Mouse (Mus musculus) CH12.LX (cell line): ENCODE data around the gene Olfr1143. TPM values are rescaled to one million over a fixed set of nuclear protein-coding genes. Genes with fewer than 3 reads are reported as not detected.

ENCODE experiments used
- DNase-seq: peaks from one replicate; pipeline ENCODE4 v3.0.0-alpha.2; 2013; ENCODE audit errors: extremely low read depth
- H3K27ac ChIP-seq: 2 replicates; pipeline ENCODE4 v1.5.1; 2012; ENCODE audit warnings: low read depth, mild to moderate bottlenecking, control low read depth, moderate library complexity; ENCODE audit not compliant: insufficient read depth
- H3K27me3 ChIP-seq: replicated peaks from 2 replicates; pipeline ENCODE3; 2012; ENCODE audit warnings: inconsistent platforms
- H3K36me3 ChIP-seq, 2 experiments: replicated peaks in 1 of 2; 2 replicates each; pipeline versions ENCODE3 to v1.6.1; 2012; ENCODE audit warnings: inconsistent platforms in 1 of 2, low read length in 1 of 2, mild to moderate bottlenecking in 1 of 2, mixed read lengths in 1 of 2, moderate library complexity in 1 of 2; ENCODE audit not compliant: control insufficient read depth in 1 of 2, insufficient read depth in 1 of 2
- H3K4me1 ChIP-seq, 2 experiments: 2 replicates each; pipeline ENCODE4 v1.6.1; 2012; ENCODE audit warnings: inconsistent platforms in 1 of 2, moderate library complexity in 1 of 2; ENCODE audit not compliant: insufficient read depth in 2 of 2, control insufficient read depth in 1 of 2
- H3K4me2 ChIP-seq: 2 replicates; pipeline ENCODE4 v1.6.1; 2012; ENCODE audit warnings: low read depth, mild to moderate bottlenecking, control low read depth; ENCODE audit not compliant: poor library complexity, insufficient read depth, severe bottlenecking
- H3K4me3 ChIP-seq, 3 experiments: fragments of 150-350 bp in 1 of 3; sonication (generic) in 1 of 3; replicated peaks in 1 of 3; 2 replicates each; pipeline versions ENCODE3 to v1.5.1; 2011 to 2012; ENCODE audit warnings: low read depth in 2 of 3, low read length in 2 of 3, mild to moderate bottlenecking in 2 of 3, moderate library complexity in 2 of 3, control low read depth in 1 of 3, improper control_type of control experiment in 1 of 3, inconsistent platforms in 1 of 3, mixed read lengths in 1 of 3; ENCODE audit not compliant: poor library complexity in 1 of 3
- H3K79me2 ChIP-seq: replicated peaks from 2 replicates; pipeline ENCODE4 v1.6.1; 2012; ENCODE audit warnings: mild to moderate bottlenecking, moderate library complexity; ENCODE audit not compliant: control insufficient read depth, poor library complexity, insufficient read depth, severe bottlenecking; ENCODE audit errors: extremely low read depth
- H3K9ac ChIP-seq: 2 replicates; pipeline ENCODE4 v1.6.1; 2012; ENCODE audit warnings: low read depth, mild to moderate bottlenecking, control low read depth, moderate library complexity; ENCODE audit not compliant: insufficient read depth
- H3K9me3 ChIP-seq: replicated peaks from 2 replicates; pipeline ENCODE3; 2012; ENCODE audit warnings: low read length, inconsistent platforms, mixed read lengths
- CHD1 ChIP-seq: IDR thresholded peaks from 2 replicates; pipeline ENCODE4 v1.6.1; 2012; ENCODE audit warnings: low read depth, low read length, improper control_type of control experiment, inconsistent platforms
- CTCF ChIP-seq, 2 experiments: IDR thresholded peaks in 1 of 2; conservative IDR thresholded peaks in 1 of 2; 2 replicates each; pipeline ENCODE4 v1.5.1; 2011 to 2012; ENCODE audit warnings: low read depth in 2 of 2, low read length in 2 of 2, improper control_type of control experiment in 1 of 2, inconsistent platforms in 1 of 2, mild to moderate bottlenecking in 1 of 2, moderate library complexity in 1 of 2
- E2F4 ChIP-seq: IDR thresholded peaks from 2 replicates; pipeline ENCODE4 v1.6.1; 2011; ENCODE audit warnings: low read depth, low read length, improper control_type of control experiment; ENCODE audit not compliant: insufficient replicate concordance
- ETS1 ChIP-seq: conservative IDR thresholded peaks from 2 replicates; pipeline ENCODE4 v1.6.1; 2012; ENCODE audit warnings: low read depth, mild to moderate bottlenecking, inconsistent platforms, low read length, improper control_type of control experiment, moderate library complexity
- GABPA ChIP-seq: IDR thresholded peaks from 2 replicates; pipeline ENCODE4 v1.6.1; 2012; ENCODE audit warnings: low read depth, low read length, improper control_type of control experiment, inconsistent platforms; ENCODE audit not compliant: insufficient replicate concordance
- IRF4 ChIP-seq: IDR thresholded peaks from 2 replicates; pipeline ENCODE4 v1.6.1; 2014; ENCODE audit warnings: low read depth, mild to moderate bottlenecking, inconsistent platforms, low read length, improper control_type of control experiment
- KAT2A ChIP-seq: IDR thresholded peaks from 2 replicates; pipeline ENCODE4 v1.6.1; 2012; ENCODE audit warnings: low read length, improper control_type of control experiment, inconsistent platforms; ENCODE audit not compliant: insufficient replicate concordance
- MAX ChIP-seq: IDR thresholded peaks from 2 replicates; pipeline ENCODE4 v1.6.1; 2011; ENCODE audit warnings: low read length, improper control_type of control experiment
- MAZ ChIP-seq: IDR thresholded peaks from 2 replicates; pipeline ENCODE4 v1.6.1; 2012; ENCODE audit warnings: low read depth, mild to moderate bottlenecking, inconsistent platforms, low read length, improper control_type of control experiment, moderate library complexity
- MXI1 ChIP-seq: IDR thresholded peaks from 2 replicates; pipeline ENCODE4 v1.6.1; 2011; ENCODE audit warnings: mild to moderate bottlenecking, low read depth, low read length, improper control_type of control experiment
- MYC ChIP-seq: IDR thresholded peaks from 2 replicates; pipeline ENCODE4 v1.6.1; 2011; ENCODE audit warnings: low read depth, mild to moderate bottlenecking, improper control_type of control experiment, low read length
- NELFE ChIP-seq: IDR thresholded peaks from 2 replicates; pipeline ENCODE4 v1.6.1; 2011; ENCODE audit warnings: low read depth, low read length, improper control_type of control experiment
- POLR2A ChIP-seq: IDR thresholded peaks from 2 replicates; pipeline ENCODE4 v1.6.1; 2011; ENCODE audit warnings: low read depth, mild to moderate bottlenecking, improper control_type of control experiment, low read length
- POLR2AphosphoS2 ChIP-seq: IDR thresholded peaks from 2 replicates; pipeline ENCODE4 v1.6.1; 2011; ENCODE audit warnings: low read depth, low read length, improper control_type of control experiment
- RAD21 ChIP-seq: IDR thresholded peaks from 2 replicates; pipeline ENCODE4 v1.6.1; 2011; ENCODE audit warnings: low read depth, mild to moderate bottlenecking, low read length, improper control_type of control experiment, moderate library complexity
- RCOR1 ChIP-seq: conservative IDR thresholded peaks from 2 replicates; pipeline ENCODE4 v1.6.1; 2012; ENCODE audit warnings: low read depth, mild to moderate bottlenecking, inconsistent platforms, low read length, improper control_type of control experiment
- SMC3 ChIP-seq: IDR thresholded peaks from 2 replicates; pipeline ENCODE4 v1.6.1; 2011; ENCODE audit warnings: low read depth, low read length, improper control_type of control experiment
- TBP ChIP-seq: conservative IDR thresholded peaks from 2 replicates; pipeline ENCODE4 v1.6.1; 2011; ENCODE audit warnings: low read depth, low read length, improper control_type of control experiment
- UBTF ChIP-seq: IDR thresholded peaks from 2 replicates; pipeline ENCODE4 v1.6.1; 2012; ENCODE audit warnings: low read depth, mild to moderate bottlenecking, inconsistent platforms, low read length, improper control_type of control experiment, moderate library complexity
- USF1 ChIP-seq: IDR thresholded peaks from 2 replicates; pipeline ENCODE4 v1.6.1; 2014; ENCODE audit warnings: low read depth, mild to moderate bottlenecking, inconsistent platforms, low read length, improper control_type of control experiment
- USF2 ChIP-seq: conservative IDR thresholded peaks from 2 replicates; pipeline ENCODE4 v1.6.1; 2011; ENCODE audit warnings: low read depth, low read length, improper control_type of control experiment
- ZC3H11A ChIP-seq: IDR thresholded peaks from 2 replicates; pipeline ENCODE4 v1.6.1; 2012; ENCODE audit warnings: low read depth, mild to moderate bottlenecking, inconsistent platforms, low read length, improper control_type of control experiment
- ZMIZ1 ChIP-seq: IDR thresholded peaks from 2 replicates; pipeline ENCODE4 v1.6.1; 2012; ENCODE audit warnings: low read depth, mild to moderate bottlenecking, inconsistent platforms, low read length, improper control_type of control experiment
- ZNF384 ChIP-seq: IDR thresholded peaks from 2 replicates; pipeline ENCODE4 v1.6.1; 2012; ENCODE audit warnings: low read depth, low read length, improper control_type of control experiment, inconsistent platforms
- dilution Hi-C: fragments of 300-500 bp; cut with MboI; formaldehyde crosslinking; loops from 2 replicates; pipeline ENCODE4 v1.14.3; 2020; ENCODE audit warnings: low sequenced_read_pairs; ENCODE audit not compliant: extremely low pct_unique_long_range_greater_than_20kb, extremely low pct_ligation_motif_present
- in situ Hi-C: fragments of 300-500 bp; cut with MboI; formaldehyde crosslinking; loops from 3 replicates; pipeline ENCODE4 v1.14.3; 2019; ENCODE audit warnings: low sequenced_read_pairs, low pct_ligation_motif_present, low pct_unique_long_range_greater_than_20kb, mixed read lengths
- polyA plus RNA-seq: library from polyadenylated mRNA; unstranded; fragments of >175 nt; gene quantifications from 2 replicates; pipeline ENCODE4 v1.2.1, GENCODE M21; 2012; ENCODE audit warnings: low read depth; ENCODE audit not compliant: insufficient read length
- total RNA-seq, 2 experiments: library from RNA; depleted of rRNA; stranded (reverse); fragments of 300-350 nt in 1 of 2; fragments of >200 nt in 1 of 2; gene quantifications; 2 replicates each; pipeline ENCODE4 v1.2.3; 2012 to 2014

The Olfr1143 gene
- total RNA-seq (2012; rRNA removed): not detected in 2 replicates
- not detected in 2 replicates for total RNA-seq (2014; rRNA removed)
- not detected in 2 replicates for polyA plus RNA-seq

DNA sequence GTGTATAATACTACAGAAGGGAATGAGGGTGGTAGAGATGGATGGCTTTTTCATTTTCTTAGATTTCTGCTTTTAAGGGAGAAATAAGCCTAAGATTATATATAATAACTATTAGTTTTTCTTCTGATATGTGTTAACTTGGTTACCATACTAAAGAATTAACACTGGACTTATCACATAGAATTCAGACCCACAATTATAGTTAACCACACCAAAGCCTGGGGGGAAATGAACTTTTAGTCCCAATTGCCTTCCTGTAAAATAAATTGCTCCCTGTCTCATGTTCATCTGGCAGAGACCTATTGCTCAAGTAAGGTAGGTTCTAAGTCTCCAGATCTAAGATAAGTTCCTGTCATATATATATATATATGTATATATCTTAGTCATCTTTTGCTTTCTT is at the start of gene Olfr1143:
Gene Olfr1143, plus strand, starts transcription at position 301 of the 400 bp plus-strand sequence.
- Histone ChIP-seq H3K4me3 (no peak within 1 kb of the TSS), H3K4me2 (no peak within 1 kb of the TSS), H3K36me3 (no peaks in the 10 kb centered on the region), H3K79me2 (no peaks in the 10 kb centered on the region), H3K27me3 (no peaks in the 10 kb centered on the region), H3K4me1 (no peaks in the 10 kb centered on the region), H3K9me3 (peaks cover 9% of the 10 kb centered on the region)
- DNase-seq: no peak
- no peak for TF ChIP-seq USF1
- no peak for TF ChIP-seq SMC3
- TF ChIP-seq ETS1: no peak
- no peak for TF ChIP-seq E2F4
- TF ChIP-seq ZNF384: no peak
- TF ChIP-seq GABPA: no peak
- TF ChIP-seq MYC: no peak
- no peak for TF ChIP-seq ZMIZ1
- TF ChIP-seq ZC3H11A: no peak
- TF ChIP-seq CHD1: no peak
- no peak for TF ChIP-seq KAT2A
- no peak for TF ChIP-seq TBP
- TF ChIP-seq RAD21: no peak
- TF ChIP-seq IRF4: no peak
- TF ChIP-seq USF2: no peak
- no peak for TF ChIP-seq NELFE
- TF ChIP-seq UBTF: no peak
- no peak for TF ChIP-seq MAZ
- no peak for TF ChIP-seq RCOR1
- TF ChIP-seq, all 38 proteins: peak for 0
- Histone ChIP-seq H3K27ac (no peak within 1 kb of the TSS), H3K9ac (no peak within 1 kb of the TSS)
- dilution Hi-C loops: no loop called here
- in situ Hi-C loops: no loop called here

DNA sequence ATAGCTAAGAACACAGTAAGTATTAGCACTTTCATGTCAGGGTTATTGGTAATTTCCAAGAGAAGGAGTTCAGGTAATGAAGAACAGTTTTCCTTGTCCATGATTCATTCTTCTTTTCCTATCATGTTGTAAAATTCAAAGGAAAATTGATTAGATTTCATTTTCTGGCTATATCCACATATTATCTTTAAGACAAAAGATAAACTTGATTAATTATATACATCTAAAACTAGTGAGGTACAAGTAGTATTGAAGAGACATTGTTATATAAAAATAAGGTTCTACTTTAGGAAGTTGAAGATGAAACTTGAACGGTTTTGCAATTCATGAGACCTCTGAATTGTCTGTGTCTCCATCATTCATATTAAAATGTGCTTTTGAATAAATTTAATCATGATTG is 46.5 kb upstream of the Olfr1143 start, which contains the start of gene Olfr1141:
Gene Olfr1141, minus strand, starts transcription at position 101 of the 400 bp plus-strand sequence.
- Histone ChIP-seq H3K27me3 (no peaks in the 10 kb centered on the region), H3K4me1 (no peaks in the 10 kb centered on the region), H3K9ac (no peak within 1 kb of the TSS), H3K4me3 (no peak within 1 kb of the TSS), H3K9me3 (peaks cover 11% of the 10 kb centered on the region), H3K36me3 (no peaks in the 10 kb centered on the region), H3K27ac (no peak within 1 kb of the TSS), H3K79me2 (no peaks in the 10 kb centered on the region), H3K4me2 (no peak within 1 kb of the TSS)
- in situ Hi-C loops: no loop called here
- dilution Hi-C loops: no loop called here
- DNase-seq: no peak
- no peak for TF ChIP-seq MAX
- TF ChIP-seq E2F4: no peak
- no peak for TF ChIP-seq POLR2AphosphoS2
- no peak for TF ChIP-seq POLR2A
- TF ChIP-seq CTCF (conservative IDR thresholded peaks at IDR 0.05 in 1 of 2, IDR thresholded peaks at IDR 0.05 in 1 of 2; ENCODE audit: low read depth in 2 of 2, low read length in 2 of 2): no peak
- TF ChIP-seq ETS1: no peak
- no peak for TF ChIP-seq IRF4
- no peak for TF ChIP-seq UBTF
- no peak for TF ChIP-seq ZMIZ1
- no peak for TF ChIP-seq SMC3
- TF ChIP-seq USF2: no peak
- no peak for TF ChIP-seq NELFE
- no peak for TF ChIP-seq CHD1
- no peak for TF ChIP-seq ZNF384
- no peak for TF ChIP-seq MXI1
